Mouse (Mus musculus) limb, embryonic 15.5 days (tissue): Measurements from ENCODE around the gene Susd1. TPM values are rescaled to one million over a fixed set of nuclear protein-coding genes. Genes with fewer than 3 reads are reported as not detected.

Experiments
- ATAC-seq: fragments of 200-750 bp; cut with Nextera tagmentation; 2 replicates; pipeline ENCODE4 v1.8.0; 2017; ENCODE audit warnings: low read depth, moderate TSS enrichment; ENCODE audit not compliant: insufficient number of reproducible peaks, low FRiP score, low TSS enrichment
- H3K27ac ChIP-seq: fragments of 300-500 bp; sonication (generic); 2 replicates; pipeline ENCODE4 v1.5.1; 2015; ENCODE audit warnings: moderate library complexity, mild to moderate bottlenecking, inconsistent platforms
- H3K27me3 ChIP-seq: fragments of 300-500 bp; sonication (generic); 2 replicates; pipeline ENCODE4 v1.6.1; 2015; ENCODE audit warnings: inconsistent platforms
- H3K36me3 ChIP-seq: fragments of 300-500 bp; sonication (generic); 2 replicates; pipeline ENCODE4 v1.6.1; 2015; ENCODE audit warnings: inconsistent platforms
- H3K4me1 ChIP-seq: fragments of 300-500 bp; sonication (generic); 2 replicates; pipeline ENCODE4 v1.6.1; 2015; ENCODE audit warnings: inconsistent platforms
- H3K4me2 ChIP-seq: fragments of 300-500 bp; sonication (generic); 2 replicates; pipeline ENCODE4 v1.6.1; 2015; ENCODE audit warnings: mild to moderate bottlenecking, inconsistent platforms
- H3K4me3 ChIP-seq: fragments of 300-500 bp; sonication (generic); 2 replicates; pipeline ENCODE4 v1.5.1; 2015; ENCODE audit warnings: mild to moderate bottlenecking, inconsistent platforms
- H3K9ac ChIP-seq: fragments of 300-500 bp; sonication (generic); 2 replicates; pipeline ENCODE4 v1.6.1; 2015; ENCODE audit warnings: inconsistent platforms
- H3K9me3 ChIP-seq: fragments of 300-500 bp; sonication (generic); 2 replicates; pipeline ENCODE4 v1.6.1; 2016; ENCODE audit warnings: inconsistent platforms
- WGBS: fragments of 180-500 bp; shearing (Covaris S2); methylation state at CpG from one replicate; pipeline ENCODE4 v1.1.7; 2015; 5-methylcytosine and 5-hydroxymethylcytosine counted together
- polyA plus RNA-seq: library from polyadenylated mRNA; unstranded; fragments of >200 nt; fragmentation: Nextera tagmentation; extraction: Ambion mirVana; gene quantifications from 2 replicates; pipeline ENCODE4 v1.2.1, GENCODE M21; 2015

Gene Susd1
- polyA plus RNA-seq, 1 experiment from 2014 or later: 3.9 TPM

DNA sequence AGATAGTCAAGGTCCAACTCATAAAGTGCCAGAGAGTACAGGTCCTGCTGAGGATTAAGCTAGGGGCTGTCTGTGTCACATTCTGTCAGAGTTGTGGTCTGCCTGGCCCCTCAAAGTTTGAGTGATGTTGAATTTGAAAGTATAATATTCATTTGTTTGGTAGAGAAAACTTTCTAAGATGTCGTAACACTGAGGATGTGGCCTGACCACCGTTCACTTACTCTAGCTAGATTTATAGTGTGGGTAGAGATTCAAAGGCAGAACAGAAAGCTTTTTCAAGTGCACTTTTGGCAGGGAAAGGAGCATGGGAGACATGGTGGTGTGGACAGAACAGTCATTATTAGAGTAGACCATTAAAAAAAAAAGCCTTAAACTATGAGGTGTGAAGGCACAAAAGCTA is 42.9 kb downstream of the Susd1 start:
- Histone ChIP-seq H3K27ac (no peak overlapping the region), H3K9me3 (no peaks in the 10 kb centered on the region), H3K4me1 (no peaks in the 10 kb centered on the region), H3K27me3 (no peaks in the 10 kb centered on the region), H3K36me3 (no peaks in the 10 kb centered on the region), H3K9ac (no peak overlapping the region), H3K4me2 (no peak overlapping the region), H3K4me3 (no peak overlapping the region)
- ATAC-seq: no peak
- WGBS: 69% methylated on average over 2 of the region's 2 CpGs

DNA sequence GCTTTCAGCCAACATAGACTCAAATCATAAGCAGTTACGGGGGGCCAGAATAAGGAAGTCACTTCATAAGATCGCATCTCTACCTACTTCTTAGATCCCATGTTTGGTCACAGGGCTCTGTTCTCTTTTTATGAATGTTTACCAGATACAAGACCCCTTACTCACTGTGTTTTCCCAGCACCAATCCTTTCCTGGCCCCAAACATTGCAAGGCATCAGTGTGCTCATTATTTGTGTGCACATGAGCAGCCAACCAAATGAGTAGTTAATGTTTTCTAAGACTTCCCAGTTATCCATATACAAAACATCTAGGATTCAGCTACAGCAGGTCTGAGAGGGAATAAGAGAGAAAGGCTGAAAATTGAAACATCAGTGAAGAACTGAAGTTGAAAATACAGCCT is 44.3 kb downstream of the Susd1 start:
- H3K27me3 ChIP-seq: no peaks in the 10 kb centered on the region
- no peaks in the 10 kb centered on the region for H3K9me3 ChIP-seq
- no peaks in the 10 kb centered on the region for H3K36me3 ChIP-seq
- no peak overlapping the region for H3K4me3 ChIP-seq
- 93% methylated on average over 2 of the region's 2 CpGs for WGBS
- H3K27ac ChIP-seq: no peak overlapping the region
- no peak for ATAC-seq
- H3K9ac ChIP-seq: no peak overlapping the region
- H3K4me1 ChIP-seq: no peaks in the 10 kb centered on the region
- no peak overlapping the region for H3K4me2 ChIP-seq

DNA sequence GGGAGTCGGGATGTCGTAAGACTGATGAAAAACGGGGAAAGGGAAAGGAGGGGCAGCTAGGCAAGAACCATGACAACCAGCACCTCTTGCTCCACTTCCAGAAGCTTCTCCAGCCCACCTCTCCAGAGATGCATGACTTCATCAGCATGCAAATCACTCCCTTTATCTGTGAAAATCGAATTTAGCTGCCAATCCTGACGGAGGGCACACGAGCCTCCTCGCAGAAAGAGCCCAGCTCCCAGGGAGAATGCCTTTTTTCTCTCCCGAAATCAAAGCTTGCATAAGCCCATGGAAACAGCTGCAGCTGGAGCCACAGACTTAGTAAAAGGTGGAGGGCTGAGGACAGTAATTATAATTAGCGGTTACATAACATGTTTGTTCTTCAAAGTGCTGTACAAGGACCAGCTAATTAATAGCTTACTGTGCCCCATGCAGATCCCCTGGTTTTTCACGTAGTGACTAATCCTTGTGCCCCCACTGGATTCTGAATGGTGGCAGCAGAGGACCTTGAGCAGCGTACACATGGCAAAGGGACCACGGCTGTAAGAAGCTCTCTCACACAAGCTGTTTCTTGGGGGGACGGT is 49.9 kb downstream of the Susd1 start:
- Histone ChIP-seq H3K27ac (no peak overlapping the region), H3K9me3 (no peaks in the 10 kb centered on the region), H3K27me3 (no peaks in the 10 kb centered on the region), H3K4me1 (peaks cover 11% of the 10 kb centered on the region; the same call in 1 of the 2 replicates), H3K4me3 (0 out of 2 replicates have a peak overlapping the region, but pooled peaks have one; percentile 9), H3K9ac (no peak overlapping the region; the same call in 1 of the 2 replicates), H3K36me3 (no peaks in the 10 kb centered on the region), H3K4me2 (peak overlapping the region; percentile 38)
- ATAC-seq: no peak
- WGBS: 20% methylated on average over 13 of the region's 13 CpGs

DNA sequence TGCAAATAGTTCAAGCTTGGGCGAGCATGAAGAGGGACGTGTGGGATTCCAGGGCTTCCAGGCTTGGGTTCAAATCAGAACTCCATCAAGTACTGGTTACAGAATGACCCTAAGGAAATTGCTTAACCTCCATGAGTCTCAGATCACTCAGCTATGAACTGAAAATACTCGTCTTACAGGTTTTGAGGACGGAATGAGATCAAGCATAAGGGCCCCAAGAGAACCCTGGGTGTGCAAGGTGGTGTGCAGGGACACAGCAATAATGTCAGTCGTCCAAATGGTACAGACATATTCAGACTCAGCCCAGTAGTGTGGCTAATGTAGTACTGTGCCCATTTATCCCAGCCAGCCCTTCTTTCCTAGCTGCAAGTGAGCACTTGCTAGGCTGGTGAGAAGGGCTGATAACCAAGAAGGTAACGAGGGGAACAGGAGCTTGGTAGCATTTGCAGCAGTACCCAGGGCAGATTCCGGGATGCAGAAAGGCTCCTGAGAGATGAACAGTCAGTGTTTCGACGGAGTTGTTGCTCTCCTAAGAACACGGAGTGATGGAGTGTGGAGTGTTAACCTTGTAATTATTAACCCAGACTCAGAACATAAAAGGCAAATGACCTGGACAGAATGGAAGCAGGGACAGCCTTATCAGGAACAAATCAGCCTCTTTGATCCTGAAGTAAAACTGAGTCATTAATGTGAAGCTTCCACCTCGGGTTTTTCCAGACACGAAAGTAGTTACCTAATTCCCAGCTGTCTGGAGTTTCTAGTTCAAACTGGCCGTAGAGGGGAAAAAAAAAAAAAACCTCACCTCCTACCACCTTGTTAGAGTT is 50.8 kb downstream of the Susd1 start:
- Histone ChIP-seq H3K9ac (no peak overlapping the region), H3K4me1 (peaks cover 11% of the 10 kb centered on the region; the same call in 1 of the 2 replicates), H3K9me3 (no peaks in the 10 kb centered on the region), H3K4me3 (no peak overlapping the region), H3K27ac (peak overlapping the region; percentile 59), H3K4me2 (peak overlapping the region; percentile 38; the same call in 1 of the 2 replicates), H3K27me3 (no peaks in the 10 kb centered on the region), H3K36me3 (no peaks in the 10 kb centered on the region)
- 29% methylated on average over 13 of the region's 13 CpGs for WGBS
- no peak for ATAC-seq

DNA sequence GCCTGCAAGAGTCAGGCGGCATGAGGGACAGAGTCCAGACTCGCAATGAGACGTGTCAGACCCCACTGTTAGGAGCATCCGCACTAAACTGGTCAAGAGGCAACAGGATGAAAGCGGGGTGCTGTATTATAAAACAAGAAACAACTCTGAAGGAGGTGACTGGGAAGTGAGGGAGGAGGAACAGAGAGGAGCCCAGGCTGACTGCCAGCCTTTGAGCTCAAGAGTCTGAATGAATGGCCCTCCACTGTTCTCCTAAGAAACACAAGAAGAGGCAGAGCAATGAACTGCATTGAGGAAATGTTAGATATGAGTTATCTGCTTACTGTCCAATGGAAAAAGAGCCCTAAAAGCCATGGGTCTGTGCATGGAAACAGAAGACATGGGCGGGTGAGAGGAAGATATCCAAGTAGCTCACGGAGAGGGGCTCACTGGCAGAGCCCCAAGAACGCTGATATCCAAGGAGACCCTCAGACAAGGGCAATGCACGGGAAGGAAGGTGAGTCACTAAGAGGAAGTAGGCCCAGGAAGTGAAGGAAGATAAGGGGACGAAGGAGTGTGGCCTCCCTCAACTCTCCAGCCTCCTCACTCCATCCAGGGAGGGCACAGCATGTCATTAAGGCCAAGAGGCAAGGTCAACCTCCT is 53.1 kb downstream of the Susd1 start:
- H3K9ac ChIP-seq: no peak overlapping the region
- no peaks in the 10 kb centered on the region for H3K36me3 ChIP-seq
- no peaks in the 10 kb centered on the region for H3K9me3 ChIP-seq
- no peak overlapping the region for H3K4me2 ChIP-seq
- H3K4me1 ChIP-seq: peaks cover 20% of the 10 kb centered on the region; the same call in 1 of the 2 replicates
- H3K27me3 ChIP-seq: no peaks in the 10 kb centered on the region
- no peak overlapping the region for H3K4me3 ChIP-seq
- ATAC-seq: no peak
- no peak overlapping the region for H3K27ac ChIP-seq
- 79% methylated on average over 10 of the region's 10 CpGs for WGBS

DNA sequence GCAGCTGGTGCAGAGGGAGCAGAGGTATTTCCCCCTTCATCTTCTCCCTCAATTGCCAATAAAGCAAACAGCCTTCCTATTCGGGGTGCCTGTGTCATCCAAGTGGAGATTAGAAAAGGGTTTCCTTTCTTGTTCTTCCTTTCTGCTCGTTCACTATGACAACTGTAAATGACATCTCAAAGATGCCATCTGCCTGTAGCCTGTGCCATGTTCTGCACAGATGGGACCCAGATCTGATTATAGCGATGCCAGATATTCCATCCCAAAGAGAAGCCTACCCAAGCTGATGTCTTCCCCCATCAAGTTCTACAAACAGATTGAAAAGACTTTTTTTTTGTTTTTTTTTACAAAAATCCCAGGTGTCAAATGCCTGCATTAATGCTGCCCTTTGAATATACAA is 54.6 kb downstream of the Susd1 start:
- H3K9ac ChIP-seq: no peak overlapping the region
- no peak overlapping the region for H3K4me3 ChIP-seq
- no peak for ATAC-seq
- no peaks in the 10 kb centered on the region for H3K9me3 ChIP-seq
- peaks cover 18% of the 10 kb centered on the region; the same call in 1 of the 2 replicates for H3K4me1 ChIP-seq
- H3K27ac ChIP-seq: no peak overlapping the region
- no peak overlapping the region for H3K4me2 ChIP-seq
- WGBS: 62% methylated on average over 3 of the region's 3 CpGs
- no peaks in the 10 kb centered on the region for H3K27me3 ChIP-seq
- H3K36me3 ChIP-seq: no peaks in the 10 kb centered on the region

DNA sequence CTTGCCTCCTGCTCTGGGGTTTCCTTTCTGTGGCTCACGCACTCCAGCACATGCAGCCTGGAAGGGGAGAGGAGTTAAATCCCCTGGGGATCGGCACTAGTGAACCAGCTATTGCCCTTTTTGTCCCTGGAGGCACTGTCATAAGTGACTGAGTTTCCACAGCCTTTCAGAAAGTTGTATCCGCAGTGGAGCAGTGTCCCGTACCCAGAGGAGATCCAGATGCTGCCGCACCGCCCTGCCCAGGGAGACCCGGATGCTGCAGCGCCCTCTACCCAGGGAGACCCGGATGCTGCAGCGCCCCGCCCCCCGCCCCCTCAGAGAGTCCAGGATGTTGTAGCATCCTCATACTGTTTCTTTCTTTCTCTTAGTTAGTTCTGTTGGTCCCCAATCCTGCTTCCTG is 56.3 kb downstream of the Susd1 start:
- Histone ChIP-seq H3K4me3 (no peak overlapping the region), H3K9me3 (no peaks in the 10 kb centered on the region), H3K36me3 (no peaks in the 10 kb centered on the region), H3K4me1 (peaks cover 9% of the 10 kb centered on the region; the same call in 1 of the 2 replicates), H3K4me2 (peak overlapping the region; percentile 25; the same call in 1 of the 2 replicates), H3K27ac (no peak overlapping the region), H3K9ac (no peak overlapping the region), H3K27me3 (no peaks in the 10 kb centered on the region)
- no peak for ATAC-seq
- 30% methylated on average over 12 of the region's 12 CpGs for WGBS

DNA sequence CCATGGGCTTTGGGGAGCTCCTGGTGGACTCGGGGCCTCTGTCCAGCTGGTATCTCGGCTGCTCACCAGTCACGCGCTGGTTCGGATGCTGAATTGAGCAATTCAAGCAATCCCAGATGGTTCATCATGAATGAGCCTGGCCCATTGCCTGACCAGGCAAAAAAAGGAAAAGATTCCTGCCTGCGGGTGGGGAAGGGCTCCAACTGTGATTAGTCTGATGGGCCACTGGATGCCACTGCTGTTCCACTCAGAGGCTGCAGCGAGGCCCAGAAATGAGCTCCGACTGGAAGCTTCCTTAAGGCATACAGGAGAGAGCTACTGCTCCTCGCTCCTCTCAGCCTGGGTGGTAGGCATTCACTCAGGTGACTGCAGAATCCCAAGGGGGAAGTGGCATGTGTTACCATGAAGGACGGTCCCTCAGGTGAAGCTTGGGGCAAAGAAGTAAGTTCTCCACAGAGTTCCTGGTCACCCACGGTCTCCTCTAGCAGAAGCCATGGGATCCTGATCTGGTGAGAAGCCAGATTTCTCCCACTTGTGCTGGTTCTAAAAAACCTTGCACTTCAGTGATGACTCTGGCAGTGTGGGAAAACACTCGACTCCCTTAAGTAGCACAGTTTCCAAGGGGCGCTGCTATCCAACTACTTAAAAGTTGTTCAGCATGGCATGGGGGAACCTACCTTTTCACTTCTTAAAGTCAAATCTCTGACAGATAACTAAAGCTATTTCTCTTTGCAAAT is 57.3 kb downstream of the Susd1 start:
- Histone ChIP-seq H3K27me3 (no peaks in the 10 kb centered on the region), H3K9me3 (no peaks in the 10 kb centered on the region), H3K36me3 (no peaks in the 10 kb centered on the region), H3K9ac (no peak overlapping the region), H3K4me3 (no peak overlapping the region), H3K4me1 (peaks cover 9% of the 10 kb centered on the region; the same call in 1 of the 2 replicates), H3K4me2 (no peak overlapping the region), H3K27ac (no peak overlapping the region)
- WGBS: 65% methylated on average over 13 of the region's 13 CpGs
- ATAC-seq: no peak

DNA sequence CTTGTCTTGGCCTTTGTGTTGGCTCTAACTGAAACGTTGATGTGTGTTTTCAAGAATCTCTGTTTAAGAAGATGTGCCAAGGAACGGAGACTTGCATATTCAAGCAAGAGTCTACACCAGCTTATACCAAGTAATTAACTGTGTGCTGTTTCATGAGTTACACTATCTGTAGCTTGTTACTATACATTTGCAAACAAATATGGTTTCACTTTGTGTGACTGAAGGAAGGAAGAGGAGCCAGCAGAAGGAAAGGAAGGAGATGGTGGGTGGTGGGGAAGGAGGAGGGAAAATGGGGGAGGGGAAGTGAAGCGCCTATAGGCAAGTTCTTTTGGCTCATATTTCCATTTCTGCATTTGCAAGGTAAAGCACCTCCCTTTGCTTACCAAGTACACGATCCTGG is 58.0 kb downstream of the Susd1 start:
- H3K4me2 ChIP-seq: no peak overlapping the region
- H3K36me3 ChIP-seq: no peaks in the 10 kb centered on the region
- peaks cover 9% of the 10 kb centered on the region; the same call in 1 of the 2 replicates for H3K4me1 ChIP-seq
- H3K9ac ChIP-seq: no peak overlapping the region
- 74% methylated on average over 4 of the region's 4 CpGs for WGBS
- H3K27me3 ChIP-seq: no peaks in the 10 kb centered on the region
- H3K27ac ChIP-seq: no peak overlapping the region
- no peaks in the 10 kb centered on the region for H3K9me3 ChIP-seq
- ATAC-seq: no peak
- H3K4me3 ChIP-seq: no peak overlapping the region

DNA sequence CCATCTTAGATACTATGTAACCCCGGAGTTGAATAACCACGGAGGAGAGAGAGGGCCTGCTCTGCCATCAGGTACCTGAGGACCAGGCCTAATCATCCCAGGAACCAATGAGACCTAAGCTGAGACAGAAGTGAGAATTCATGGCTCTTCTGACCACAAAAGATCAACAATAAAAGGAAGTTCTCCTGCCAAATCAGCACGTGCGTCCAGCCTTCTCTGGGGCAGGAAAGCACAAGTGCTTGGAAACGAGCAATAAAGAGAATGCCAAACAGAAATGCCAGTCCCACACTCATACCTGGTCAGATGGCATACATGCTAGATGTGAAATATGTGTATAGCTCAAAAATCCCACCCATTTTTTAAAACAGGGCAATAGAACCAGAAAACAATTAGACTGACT is 58.6 kb downstream of the Susd1 start:
- 76% methylated on average over 5 of the region's 5 CpGs for WGBS

DNA sequence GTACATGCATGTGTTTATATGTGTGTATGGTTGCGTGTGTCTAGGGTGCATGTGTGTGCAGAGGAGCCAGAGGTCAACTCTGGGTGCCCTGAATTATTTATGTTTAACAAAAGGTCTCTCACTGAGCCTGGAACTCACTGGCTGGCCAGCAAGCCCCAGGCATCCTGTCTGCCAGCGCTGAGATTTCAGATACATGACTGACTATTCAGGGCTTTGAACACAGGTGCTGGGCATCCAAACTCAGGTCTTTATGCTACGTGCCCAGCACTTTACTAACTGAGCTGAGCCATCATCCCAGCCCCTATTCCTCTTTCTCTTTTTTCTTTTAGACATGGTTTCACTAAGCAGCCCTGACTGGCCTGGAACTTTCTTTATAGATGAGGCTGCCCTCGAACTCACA is 59.8 kb downstream of the Susd1 start:
- Histone ChIP-seq H3K4me3 (no peak overlapping the region), H3K27me3 (no peaks in the 10 kb centered on the region)
- no peak for ATAC-seq

More for the DNA sequence above, 58.6 kb downstream of the Susd1 start:
- Histone ChIP-seq H3K4me1 (peaks cover 9% of the 10 kb centered on the region; the same call in 1 of the 2 replicates), H3K4me3 (no peak overlapping the region), H3K36me3 (no peaks in the 10 kb centered on the region), H3K27ac (no peak overlapping the region), H3K9me3 (no peaks in the 10 kb centered on the region), H3K27me3 (no peaks in the 10 kb centered on the region), H3K4me2 (no peak overlapping the region), H3K9ac (no peak overlapping the region)
- ATAC-seq: no peak

More for the DNA sequence above, 59.8 kb downstream of the Susd1 start:
- Histone ChIP-seq H3K36me3 (no peaks in the 10 kb centered on the region), H3K4me2 (no peak overlapping the region), H3K27ac (no peak overlapping the region), H3K4me1 (peaks cover 13% of the 10 kb centered on the region; the same call in 1 of the 2 replicates), H3K9me3 (no peaks in the 10 kb centered on the region), H3K9ac (no peak overlapping the region)
- 89% methylated on average over 4 of the region's 4 CpGs for WGBS
